Mouse (Mus musculus): ENCODE data around the gene Bbs2. TPM values are rescaled to one million over a fixed set of nuclear protein-coding genes. Genes with fewer than 3 reads are reported as not detected.

Gene Bbs2
- total RNA-seq, 2 experiments from 2014 or later, result 1.5 to 2.3 TPM

- DNase-seq, result no peak
These were observed 268 bp upstream of the Bbs2 start for GRCm38 (mm10) chr8:94098996-94099395.

- no peak for DNase-seq
These were observed 4.4 kb downstream of the Bbs2 start for GRCm38 (mm10) chr8:94094281-94094680.

GRCm38 (mm10) chr8:94092848-94093247 lies 5.9 kb downstream of the Bbs2 start:
- no peak for DNase-seq

- DNase-seq, result no peak
These were observed 9.0 kb downstream of the Bbs2 start for GRCm38 (mm10) chr8:94089715-94090114.

- no peak for DNase-seq
These were observed 10.8 kb downstream of the Bbs2 start for GRCm38 (mm10) chr8:94087964-94088363.

GRCm38 (mm10) chr8:94076461-94077192 lies 22.1 kb downstream of the Bbs2 start:
- no peak for DNase-seq

- DNase-seq, result no peak
These were observed 29.9 kb downstream of the Bbs2 start for GRCm38 (mm10) chr8:94068793-94069192.

GRCm38 (mm10) chr8:94066121-94066863 lies 32.4 kb downstream of the Bbs2 start:
- DNase-seq, result no peak

- no peak for DNase-seq
These were observed 41.4 kb downstream of the Bbs2 start for GRCm38 (mm10) chr8:94057157-94057854.

- no peak for DNase-seq
These were observed 46.0 kb downstream of the Bbs2 start for GRCm38 (mm10) chr8:94052696-94053095.

GRCm38 (mm10) chr8:94047845-94048244 lies 50.9 kb downstream of the Bbs2 start:
- DNase-seq, result no peak

- no peak for DNase-seq
These were observed 60.9 kb downstream of the Bbs2 start for GRCm38 (mm10) chr8:94037806-94038205.

GRCm38 (mm10) chr8:94036944-94037524 lies 61.7 kb downstream of the Bbs2 start, which contains the start of the genes Nudt21 and Ogfod1:
Gene Nudt21, minus strand, starts transcription at chr8:94037031.
Gene Ogfod1, plus strand, starts transcription at chr8:94037198.
- peak; percentile 91 for DNase-seq

GRCm38 (mm10) chr8:94036541-94036940 lies 62.2 kb downstream of the Bbs2 start:
- DNase-seq, result peak; percentile 42

GRCm38 (mm10) chr8:94035200-94035599 lies 63.5 kb downstream of the Bbs2 start:
- DNase-seq, result no peak

- no peak for DNase-seq
These were observed 65.1 kb downstream of the Bbs2 start for GRCm38 (mm10) chr8:94033601-94034000.

- no peak for DNase-seq
These were observed 69.0 kb downstream of the Bbs2 start for GRCm38 (mm10) chr8:94029701-94030100.

GRCm38 (mm10) chr8:94023916-94024315 lies 74.8 kb downstream of the Bbs2 start:
- no peak for DNase-seq

All from gastrocnemius, postnatal 25 days (tissue).